Mouse (Mus musculus): ENCODE data around the gene Rgsl1.

Gene Rgsl1

DNA sequence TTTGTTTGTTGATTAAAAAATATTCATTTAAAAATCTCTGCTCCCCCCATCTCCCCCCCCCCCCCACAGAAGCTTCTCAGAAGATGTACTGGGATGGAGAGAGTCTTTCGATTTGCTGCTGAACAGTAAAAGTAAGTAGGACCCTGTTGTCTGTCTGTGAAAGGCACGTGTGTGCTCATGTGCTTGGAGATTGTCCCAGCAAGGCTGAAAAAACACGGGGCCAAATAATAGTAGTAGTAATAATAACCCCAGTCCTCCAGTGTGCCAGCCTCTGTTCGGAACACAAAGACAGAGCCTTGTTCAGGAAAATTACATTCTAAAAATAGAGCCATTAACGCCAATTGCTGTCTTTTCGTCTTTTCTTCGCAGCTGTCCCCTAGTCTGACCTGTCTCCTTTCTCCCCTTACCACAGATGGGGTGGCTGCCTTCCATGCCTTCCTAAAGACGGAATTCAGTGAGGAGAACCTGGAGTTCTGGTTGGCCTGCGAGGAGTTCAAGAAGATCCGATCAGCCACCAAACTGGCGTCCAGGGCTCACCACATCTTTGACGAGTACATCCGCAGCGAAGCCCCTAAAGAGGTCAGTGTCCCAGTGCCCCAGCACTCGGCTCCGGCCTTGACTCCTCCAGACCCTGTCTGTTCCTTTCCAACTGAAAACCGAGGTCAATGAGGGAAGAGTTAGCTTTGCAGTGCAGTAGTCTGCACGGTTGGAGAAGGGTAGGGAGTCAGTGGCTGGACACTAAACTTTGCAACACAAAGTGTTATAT is 102.2 kb downstream of the Rgsl1 start:
- in situ Hi-C loops (cut with MboI, MseI) = no loop called here

- in situ Hi-C loops (cut with MboI, MseI) = no loop called here
These were observed 103.1 kb downstream of the Rgsl1 start for GRCm38 (mm10) chr1:153740775-153741400.

DNA sequence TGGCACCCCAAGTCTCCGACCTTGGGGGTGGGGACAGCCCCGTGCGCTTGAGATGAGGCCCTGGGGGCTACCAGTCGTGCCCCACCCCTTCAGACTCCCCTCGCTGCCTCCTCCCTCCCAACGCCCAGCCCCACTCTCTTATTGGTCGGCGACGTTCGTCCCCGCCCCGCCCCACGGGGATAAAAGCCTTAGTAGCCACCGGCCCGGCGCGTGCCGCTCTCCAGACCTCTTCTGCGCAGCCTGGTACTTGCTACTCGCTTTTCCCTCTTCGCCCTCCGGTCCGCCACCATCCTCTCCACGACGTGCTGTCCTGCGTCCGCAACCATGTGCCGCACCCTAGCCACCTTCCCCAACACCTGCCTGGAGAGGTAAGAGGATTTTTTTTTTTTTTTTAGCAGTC is 103.8 kb downstream of the Rgsl1 start, which contains the start of gene Rgs16:
Gene Rgs16 (plus strand): TSS at position 205 of the 400 bp plus-strand sequence.
- in situ Hi-C loops (cut with MboI, MseI) = no loop called here

- in situ Hi-C loops (cut with MboI, MseI) = no loop called here
These were observed 104.4 kb downstream of the Rgsl1 start for GRCm38 (mm10) chr1:153739437-153740015.

DNA sequence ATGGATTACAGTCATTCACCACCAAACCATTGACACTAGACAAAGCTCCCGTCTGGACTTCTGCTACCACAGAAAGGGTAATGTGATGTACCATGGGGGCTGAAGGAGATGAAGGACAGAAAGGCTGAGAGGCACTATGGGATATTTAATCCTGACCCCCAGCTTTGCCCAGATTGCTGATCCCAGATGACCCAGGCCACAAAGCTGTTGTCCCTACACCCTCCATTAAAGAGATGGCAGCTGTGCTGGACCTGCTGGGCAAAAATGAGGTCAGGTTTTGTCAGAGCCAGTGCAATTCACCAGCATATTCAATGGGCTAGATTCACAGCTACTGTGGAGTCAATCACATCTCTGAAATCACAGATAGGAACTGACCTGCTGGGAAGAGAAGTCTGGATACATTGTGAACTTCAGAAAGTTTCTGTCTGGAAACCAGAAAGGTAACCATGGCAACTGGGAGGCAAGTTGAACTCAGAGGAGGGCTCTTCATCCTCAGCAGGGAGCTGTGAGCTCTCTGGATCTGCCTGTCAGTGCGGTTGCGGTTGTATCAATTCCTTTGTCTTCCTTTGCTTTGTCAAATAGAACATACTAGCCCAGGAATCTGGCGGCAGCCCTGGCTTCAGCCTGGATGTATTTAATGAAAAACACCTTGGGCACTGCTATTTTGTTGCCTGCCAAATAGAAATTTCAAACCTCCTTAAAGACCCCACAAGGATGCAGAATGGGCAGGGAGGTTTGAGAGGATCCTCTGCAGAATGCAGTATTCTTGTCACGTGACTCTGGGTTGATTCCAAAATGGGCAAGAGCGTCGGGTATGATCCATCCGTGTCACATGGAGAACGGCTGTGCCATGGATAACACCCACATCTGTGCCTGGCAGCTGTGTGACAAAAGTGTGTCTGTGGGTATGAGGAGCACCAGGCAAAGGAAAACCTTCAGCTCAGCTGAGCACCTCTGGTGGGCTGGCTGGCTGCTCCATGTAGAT is 106.5 kb downstream of the Rgsl1 start:
- in situ Hi-C loops (cut with MboI, MseI) = no loop called here

DNA sequence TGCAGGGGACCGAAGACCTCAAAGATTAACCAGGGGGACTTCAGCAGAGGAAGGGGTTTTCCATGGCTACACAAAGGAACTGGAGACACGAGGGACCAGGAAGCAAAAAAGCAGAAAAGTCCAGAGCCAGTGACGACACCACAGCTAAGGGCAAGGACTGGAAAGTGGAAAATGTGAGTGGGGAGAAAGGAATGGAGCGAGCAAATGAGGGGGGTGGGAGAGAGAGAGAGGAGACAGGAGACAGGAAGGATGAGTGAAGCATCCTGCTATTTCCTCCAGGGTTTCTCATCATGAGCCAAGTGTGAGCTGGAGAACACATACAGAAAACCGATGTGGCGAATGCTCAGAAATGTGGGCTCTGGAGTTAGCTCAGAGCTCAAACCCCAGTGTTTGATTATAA is 107.8 kb downstream of the Rgsl1 start:
- in situ Hi-C loops (cut with MboI, MseI) = no loop called here

- in situ Hi-C loops (cut with MboI, MseI) = no loop called here
These were observed 109.1 kb downstream of the Rgsl1 start for GRCm38 (mm10) chr1:153734866-153735265.

DNA sequence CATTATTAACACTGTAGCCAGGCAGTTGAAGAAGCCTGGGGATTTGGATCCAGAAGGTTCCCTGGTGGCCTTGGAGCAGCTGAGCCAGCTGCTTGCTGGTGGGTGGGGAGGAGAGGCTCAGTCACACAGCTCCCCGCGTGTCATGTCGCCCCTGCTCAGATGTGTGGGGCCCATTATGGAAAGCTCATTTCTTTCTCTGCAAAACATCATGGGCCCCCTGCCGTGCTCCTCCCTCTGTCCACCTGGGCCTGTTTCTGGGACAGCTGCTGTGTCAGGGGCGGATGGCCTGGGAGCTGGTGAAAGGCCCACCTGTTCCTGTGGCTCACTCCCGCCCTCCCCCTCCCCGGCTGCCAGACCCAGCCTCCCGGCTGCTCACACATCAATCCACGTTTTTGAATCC is 110.8 kb downstream of the Rgsl1 start:
- in situ Hi-C loops (cut with MboI, MseI) = no loop called here

GRCm38 (mm10) chr1:153730671-153731070 is 113.3 kb downstream of the Rgsl1 start:
- in situ Hi-C loops (cut with MboI, MseI) = no loop called here

DNA sequence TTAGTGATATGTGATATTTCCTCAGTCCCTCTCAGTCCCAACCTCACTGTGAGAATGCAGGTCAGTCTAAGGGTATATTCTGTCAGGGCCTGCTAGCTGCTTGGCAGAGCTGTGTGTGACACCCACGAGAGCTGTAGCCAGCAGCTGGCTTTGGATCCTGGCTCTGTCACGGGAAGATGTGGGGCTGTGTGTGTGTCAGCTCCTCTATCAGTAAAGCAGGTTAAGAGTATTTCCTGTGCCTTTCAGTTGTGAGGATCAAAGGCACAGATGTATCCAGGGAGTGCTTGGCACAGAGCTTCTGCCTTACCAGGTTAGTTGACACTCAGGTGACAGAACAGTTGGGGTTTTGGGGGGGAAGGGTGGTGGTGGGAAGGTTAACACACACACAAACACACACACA is 114.1 kb downstream of the Rgsl1 start:
- in situ Hi-C loops (cut with MboI, MseI) = loop anchor here (5.0 kb wide), 1 partner anchor 98 kb away; no protein-coding TSS in a partner anchor

All from T-helper 2 cell (primary cell).